Mouse (Mus musculus): Measurements from ENCODE around the gene Anxa10. TPM values are rescaled to one million over a fixed set of nuclear protein-coding genes. Genes with fewer than 3 reads are reported as not detected.

Gene Anxa10
- not detected in 2 replicates for polyA plus RNA-seq (2016; fragmentation: Nextera tagmentation; extraction: Ambion mirVana)

- Histone ChIP-seq H3K4me2 (replicated peaks) (no peak within 1 kb of the TSS), H3K4me1 (no peaks in the 10 kb centered on the region), H3K27me3 (no peaks in the 10 kb centered on the region), H3K4me3 (no peak within 1 kb of the TSS), H3K9me3 (replicated peaks) (no peaks in the 10 kb centered on the region), H3K36me3 (no peaks in the 10 kb centered on the region), H3K9ac (no peak within 1 kb of the TSS), H3K27ac (no peak within 1 kb of the TSS)
- ATAC-seq (ENCODE audit: low FRiP score): no peak
- WGBS: 93% methylated on average over 2 of the region's 2 CpGs
Measured at GRCm38 (mm10) chr8:62123098-62123497, at the start of gene Anxa10. Anxa10 (minus strand) TSS chr8:62123150.

- no peak overlapping the region for H3K9ac ChIP-seq
- WGBS: 77% methylated on average over 3 of the region's 3 CpGs
- H3K36me3 ChIP-seq: no peaks in the 10 kb centered on the region
- H3K27me3 ChIP-seq: no peaks in the 10 kb centered on the region
- no peaks in the 10 kb centered on the region for H3K4me1 ChIP-seq
- H3K9me3 ChIP-seq (replicated peaks): no peaks in the 10 kb centered on the region
- no peak overlapping the region for H3K4me2 ChIP-seq (replicated peaks)
- no peak for ATAC-seq (ENCODE audit: low FRiP score)
- H3K4me3 ChIP-seq: no peak overlapping the region
- H3K27ac ChIP-seq: no peak overlapping the region
Measured at GRCm38 (mm10) chr8:62132662-62133366, 9.9 kb upstream of the Anxa10 start.

- no peaks in the 10 kb centered on the region for H3K27me3 ChIP-seq
- H3K4me2 ChIP-seq (replicated peaks): no peak overlapping the region
- ATAC-seq (ENCODE audit: low FRiP score): no peak
- no peak overlapping the region for H3K9ac ChIP-seq
- H3K9me3 ChIP-seq (replicated peaks): no peaks in the 10 kb centered on the region
- no peak overlapping the region for H3K4me3 ChIP-seq
- H3K36me3 ChIP-seq: no peaks in the 10 kb centered on the region
- no peaks in the 10 kb centered on the region for H3K4me1 ChIP-seq
- WGBS: 88% methylated on average over 2 of the region's 2 CpGs
- no peak overlapping the region for H3K27ac ChIP-seq
Measured at GRCm38 (mm10) chr8:62097213-62097612, 25.7 kb downstream of the Anxa10 start.

GRCm38 (mm10) chr8:62081804-62082203 lies 41.1 kb downstream of the Anxa10 start:
- Histone ChIP-seq H3K27me3 (no peaks in the 10 kb centered on the region), H3K9me3 (replicated peaks) (no peaks in the 10 kb centered on the region), H3K36me3 (no peaks in the 10 kb centered on the region), H3K4me1 (no peaks in the 10 kb centered on the region), H3K9ac (no peak overlapping the region), H3K4me2 (replicated peaks) (no peak overlapping the region), H3K27ac (no peak overlapping the region), H3K4me3 (no peak overlapping the region)
- 82% methylated on average over 2 of the region's 2 CpGs for WGBS
- ATAC-seq (ENCODE audit: low FRiP score): no peak

- Histone ChIP-seq H3K27me3 (no peaks in the 10 kb centered on the region), H3K9me3 (replicated peaks) (no peaks in the 10 kb centered on the region), H3K9ac (no peak overlapping the region), H3K27ac (no peak overlapping the region), H3K4me3 (no peak overlapping the region), H3K36me3 (no peaks in the 10 kb centered on the region), H3K4me1 (no peaks in the 10 kb centered on the region), H3K4me2 (replicated peaks) (no peak overlapping the region)
- WGBS: 46% methylated on average over 3 of the region's 3 CpGs
- 0 out of 2 replicates have a peak, but pooled peaks have one; percentile 65 for ATAC-seq (ENCODE audit: low FRiP score)
Measured at GRCm38 (mm10) chr8:62080195-62080802, 42.7 kb downstream of the Anxa10 start.

- no peaks in the 10 kb centered on the region for H3K4me1 ChIP-seq
- no peak overlapping the region for H3K9ac ChIP-seq
- no peaks in the 10 kb centered on the region for H3K9me3 ChIP-seq (replicated peaks)
- H3K36me3 ChIP-seq: no peaks in the 10 kb centered on the region
- H3K4me3 ChIP-seq: no peak overlapping the region
- H3K27ac ChIP-seq: no peak overlapping the region
- ATAC-seq (ENCODE audit: low FRiP score): no peak
- H3K27me3 ChIP-seq: no peaks in the 10 kb centered on the region
- no peak overlapping the region for H3K4me2 ChIP-seq (replicated peaks)
Measured at GRCm38 (mm10) chr8:62068305-62068704, 54.6 kb downstream of the Anxa10 start.

- H3K4me2 ChIP-seq (replicated peaks): no peak overlapping the region
- H3K9ac ChIP-seq: no peak overlapping the region
- H3K36me3 ChIP-seq: no peaks in the 10 kb centered on the region
- H3K27me3 ChIP-seq: no peaks in the 10 kb centered on the region
- H3K27ac ChIP-seq: no peak overlapping the region
- no peaks in the 10 kb centered on the region for H3K4me1 ChIP-seq
- ATAC-seq (ENCODE audit: low FRiP score): no peak
- no peak overlapping the region for H3K4me3 ChIP-seq
- H3K9me3 ChIP-seq (replicated peaks): no peaks in the 10 kb centered on the region
Measured at GRCm38 (mm10) chr8:62060357-62060756, 62.6 kb downstream of the Anxa10 start.

- no peaks in the 10 kb centered on the region for H3K4me1 ChIP-seq
- 57% methylated on average over 2 of the region's 2 CpGs for WGBS
- H3K36me3 ChIP-seq: no peaks in the 10 kb centered on the region
- no peak for ATAC-seq (ENCODE audit: low FRiP score)
- no peak overlapping the region for H3K4me3 ChIP-seq
- H3K9ac ChIP-seq: no peak overlapping the region
- no peak overlapping the region for H3K4me2 ChIP-seq (replicated peaks)
- no peaks in the 10 kb centered on the region for H3K9me3 ChIP-seq (replicated peaks)
- no peak overlapping the region for H3K27ac ChIP-seq
- no peaks in the 10 kb centered on the region for H3K27me3 ChIP-seq
Measured at GRCm38 (mm10) chr8:62046809-62047208, 76.1 kb downstream of the Anxa10 start.

GRCm38 (mm10) chr8:62034351-62034750 lies 88.6 kb downstream of the Anxa10 start:
- H3K9ac ChIP-seq: no peak overlapping the region
- H3K27me3 ChIP-seq: no peaks in the 10 kb centered on the region
- H3K4me1 ChIP-seq: no peaks in the 10 kb centered on the region
- H3K36me3 ChIP-seq: no peaks in the 10 kb centered on the region
- ATAC-seq (ENCODE audit: low FRiP score): no peak
- no peak overlapping the region for H3K27ac ChIP-seq
- H3K4me2 ChIP-seq (replicated peaks): no peak overlapping the region
- no peaks in the 10 kb centered on the region for H3K9me3 ChIP-seq (replicated peaks)
- H3K4me3 ChIP-seq: no peak overlapping the region
- 68% methylated on average over 3 of the region's 3 CpGs for WGBS

- WGBS: 98% methylated on average over 4 of the region's 4 CpGs
- H3K4me3 ChIP-seq: no peak overlapping the region
- H3K9ac ChIP-seq: no peak overlapping the region
Measured at GRCm38 (mm10) chr8:62014582-62014981, 108.4 kb downstream of the Anxa10 start.

GRCm38 (mm10) chr8:62014166-62014565 lies 108.8 kb downstream of the Anxa10 start:
- no peak overlapping the region for H3K27ac ChIP-seq

More at GRCm38 (mm10) chr8:62014582-62014981, 108.4 kb downstream of the Anxa10 start:
- Histone ChIP-seq H3K27ac (no peak overlapping the region), H3K9me3 (replicated peaks) (no peaks in the 10 kb centered on the region), H3K27me3 (no peaks in the 10 kb centered on the region), H3K4me2 (replicated peaks) (no peak overlapping the region), H3K4me1 (no peaks in the 10 kb centered on the region), H3K36me3 (no peaks in the 10 kb centered on the region)
- no peak for ATAC-seq (ENCODE audit: low FRiP score)

More at GRCm38 (mm10) chr8:62014166-62014565, 108.8 kb downstream of the Anxa10 start:
- H3K4me2 ChIP-seq (replicated peaks): no peak overlapping the region
- H3K36me3 ChIP-seq: no peaks in the 10 kb centered on the region
- 96% methylated on average over 4 of the region's 4 CpGs for WGBS
- H3K9ac ChIP-seq: no peak overlapping the region
- no peaks in the 10 kb centered on the region for H3K4me1 ChIP-seq
- no peak for ATAC-seq (ENCODE audit: low FRiP score)
- no peak overlapping the region for H3K4me3 ChIP-seq
- H3K9me3 ChIP-seq (replicated peaks): no peaks in the 10 kb centered on the region
- H3K27me3 ChIP-seq: no peaks in the 10 kb centered on the region

Measured in hindbrain, embryonic 12.5 days (tissue).